Mouse (Mus musculus) hindbrain, embryonic 11.5 days (tissue): ENCODE measurements around the gene Pdlim4. TPM values are rescaled to one million over a fixed set of nuclear protein-coding genes. Genes with fewer than 3 reads are reported as not detected.

ENCODE experiments used
- ATAC-seq: fragments of 200-750 bp; cut with Nextera tagmentation; 2 replicates; pipeline ENCODE4 v1.8.0; 2017; ENCODE audit warnings: mild to moderate bottlenecking, moderate TSS enrichment, moderate library complexity; ENCODE audit not compliant: low FRiP score
- DNase-seq: peaks from one replicate; pipeline ENCODE4 v3.0.0-alpha.2; 2015; ENCODE audit warnings: low spot score
- H3K27ac ChIP-seq: fragments of 300-500 bp; sonication (generic); 2 replicates; pipeline ENCODE4 v1.5.1; 2014; ENCODE audit warnings: mild to moderate bottlenecking, low read depth, low read length
- H3K27me3 ChIP-seq: fragments of 300-500 bp; sonication (generic); 2 replicates; pipeline ENCODE4 v1.6.1; 2014; ENCODE audit warnings: mild to moderate bottlenecking, low read length, moderate library complexity, mixed read lengths; ENCODE audit not compliant: control insufficient read depth, insufficient read depth
- H3K36me3 ChIP-seq: fragments of 300-500 bp; sonication (generic); 2 replicates; pipeline ENCODE4 v1.6.1; 2014; ENCODE audit warnings: mild to moderate bottlenecking, low read length, moderate library complexity, mixed read lengths; ENCODE audit not compliant: control insufficient read depth, insufficient read depth
- H3K4me1 ChIP-seq: fragments of 300-500 bp; sonication (generic); replicated peaks from 2 replicates; pipeline ENCODE4 v1.6.1; 2014; ENCODE audit warnings: low read length, mixed read lengths; ENCODE audit not compliant: control insufficient read depth, insufficient read depth
- H3K4me2 ChIP-seq: fragments of 300-500 bp; sonication (generic); replicated peaks from 2 replicates; pipeline ENCODE4 v1.6.1; 2014; ENCODE audit warnings: mild to moderate bottlenecking, low read depth, low read length
- H3K4me3 ChIP-seq: fragments of 300-500 bp; sonication (generic); 2 replicates; pipeline ENCODE4 v1.5.1; 2014; ENCODE audit warnings: low read depth, low read length
- H3K9ac ChIP-seq: fragments of 300-500 bp; sonication (generic); 2 replicates; pipeline ENCODE4 v1.6.1; 2014; ENCODE audit warnings: low read depth, low read length
- H3K9me3 ChIP-seq: fragments of 300-500 bp; sonication (generic); 2 replicates; pipeline ENCODE4 v1.6.1; 2016; ENCODE audit warnings: low read length; ENCODE audit not compliant: control insufficient read depth
- WGBS: fragments of 180-500 bp; shearing (Covaris S2); extraction: QIAGEN DNeasy Blood & Tissue Kit; methylation state at CpG from one replicate; pipeline ENCODE4 v1.1.7; 2014; 5-methylcytosine and 5-hydroxymethylcytosine counted together
- polyA plus RNA-seq: library from polyadenylated mRNA; unstranded; fragments of >200 nt; fragmentation: Nextera tagmentation; extraction: Ambion mirVana; gene quantifications from 2 replicates; pipeline ENCODE4 v1.2.1, GENCODE M21; 2014

The Pdlim4 gene
- polyA plus RNA-seq, 1 experiment from 2014 or later, result 46.4 TPM

GRCm38 (mm10) chr11:54067318-54067995 lies 1.4 kb downstream of the Pdlim4 start:
- ATAC-seq, result peak; percentile 41; the same call in 1 of the 2 replicates

GRCm38 (mm10) chr11:54066400-54066799 lies 2.4 kb downstream of the Pdlim4 start:
- WGBS, result 83% methylated on average over 5 of the region's 5 CpGs
- ATAC-seq (no peak), DNase-seq (no peak)
- Histone ChIP-seq H3K4me1 (no peaks in the 10 kb centered on the region), H3K27ac (no peak overlapping the region), H3K4me2 (no peak overlapping the region), H3K27me3 (no peaks in the 10 kb centered on the region), H3K9ac (no peak overlapping the region), H3K4me3 (no peak overlapping the region), H3K9me3 (no peaks in the 10 kb centered on the region), H3K36me3 (no peaks in the 10 kb centered on the region)

More at GRCm38 (mm10) chr11:54067318-54067995, 1.4 kb downstream of the Pdlim4 start:
- Histone ChIP-seq H3K4me2 (peak overlapping the region; percentile 72; the same call in 1 of the 2 replicates), H3K27me3 (no peaks in the 10 kb centered on the region), H3K4me1 (no peaks in the 10 kb centered on the region), H3K9ac (0 out of 2 replicates have a peak overlapping the region, but pooled peaks have one; percentile 19), H3K36me3 (no peaks in the 10 kb centered on the region), H3K27ac (no peak overlapping the region), H3K4me3 (peak overlapping the region; percentile 54; the same call in 1 of the 2 replicates), H3K9me3 (no peaks in the 10 kb centered on the region)
- DNase-seq, result peak; percentile 50
- WGBS, result 29% methylated on average over 12 of the region's 12 CpGs

GRCm38 (mm10) chr11:54065915-54066178 lies 3.0 kb downstream of the Pdlim4 start:
- Histone ChIP-seq H3K27ac (no peak overlapping the region), H3K9ac (no peak overlapping the region), H3K36me3 (no peaks in the 10 kb centered on the region), H3K4me2 (no peak overlapping the region), H3K4me3 (no peak overlapping the region), H3K27me3 (no peaks in the 10 kb centered on the region), H3K9me3 (no peaks in the 10 kb centered on the region), H3K4me1 (no peaks in the 10 kb centered on the region)
- 89% methylated on average over 4 of the region's 4 CpGs for WGBS
- ATAC-seq (no peak), DNase-seq (no peak)

GRCm38 (mm10) chr11:54065106-54065914 lies 3.5 kb downstream of the Pdlim4 start:
- Histone ChIP-seq H3K4me2 (no peak overlapping the region), H3K4me3 (no peak overlapping the region), H3K27ac (no peak overlapping the region), H3K9ac (no peak overlapping the region), H3K36me3 (no peaks in the 10 kb centered on the region), H3K27me3 (no peaks in the 10 kb centered on the region), H3K4me1 (peaks cover under 1% of the 10 kb centered on the region; the same call in 1 of the 2 replicates), H3K9me3 (no peaks in the 10 kb centered on the region)
- ATAC-seq (no peak), DNase-seq (no peak)
- 92% methylated on average over 12 of the region's 12 CpGs for WGBS

- H3K36me3 ChIP-seq, result no peaks in the 10 kb centered on the region
- H3K27ac ChIP-seq, result no peak overlapping the region
- no peaks in the 10 kb centered on the region for H3K27me3 ChIP-seq
- no peak for ATAC-seq
- no peak for DNase-seq
- no peak overlapping the region for H3K4me2 ChIP-seq
- H3K9ac ChIP-seq, result no peak overlapping the region
- no peaks in the 10 kb centered on the region for H3K9me3 ChIP-seq
- WGBS, result 76% methylated on average over 3 of the region's 3 CpGs
- peaks cover 2% of the 10 kb centered on the region; the same call in 1 of the 2 replicates for H3K4me1 ChIP-seq
- H3K4me3 ChIP-seq, result no peak overlapping the region
Observed at GRCm38 (mm10) chr11:54064412-54064978, 4.3 kb downstream of the Pdlim4 start.

GRCm38 (mm10) chr11:54063472-54063775 lies 5.4 kb downstream of the Pdlim4 start:
- 92% methylated on average over 10 of the region's 10 CpGs for WGBS
- Histone ChIP-seq H3K27me3 (no peaks in the 10 kb centered on the region), H3K9ac (no peak overlapping the region), H3K4me1 (peaks cover 4% of the 10 kb centered on the region), H3K27ac (no peak overlapping the region), H3K36me3 (no peaks in the 10 kb centered on the region), H3K9me3 (no peaks in the 10 kb centered on the region), H3K4me2 (no peak overlapping the region), H3K4me3 (no peak overlapping the region)
- DNase-seq (no peak), ATAC-seq (no peak)

- no peak for ATAC-seq
- H3K4me1 ChIP-seq, result peaks cover 9% of the 10 kb centered on the region
Observed at GRCm38 (mm10) chr11:54062753-54063471, 5.9 kb downstream of the Pdlim4 start.

GRCm38 (mm10) chr11:54062086-54062752 lies 6.6 kb downstream of the Pdlim4 start:
- Histone ChIP-seq H3K27ac (no peak overlapping the region), H3K4me2 (no peak overlapping the region), H3K4me1 (peaks cover 10% of the 10 kb centered on the region), H3K4me3 (no peak overlapping the region), H3K9ac (no peak overlapping the region), H3K27me3 (no peaks in the 10 kb centered on the region), H3K9me3 (no peaks in the 10 kb centered on the region), H3K36me3 (no peaks in the 10 kb centered on the region)
- DNase-seq (no peak), ATAC-seq (no peak)
- 80% methylated on average over 12 of the region's 12 CpGs for WGBS

More at GRCm38 (mm10) chr11:54062753-54063471, 5.9 kb downstream of the Pdlim4 start:
- Histone ChIP-seq H3K4me2 (no peak overlapping the region), H3K4me3 (no peak overlapping the region), H3K27me3 (no peaks in the 10 kb centered on the region), H3K9ac (no peak overlapping the region), H3K27ac (no peak overlapping the region), H3K36me3 (no peaks in the 10 kb centered on the region), H3K9me3 (no peaks in the 10 kb centered on the region)
- 89% methylated on average over 9 of the region's 9 CpGs for WGBS
- no peak for DNase-seq
